Mouse (Mus musculus) kidney, postnatal 14 days (tissue): ENCODE results near the gene Nfrkb.

Experiments
- DNase-seq: peaks from one replicate; pipeline ENCODE4 v3.0.0; 2022; ENCODE audit warnings: mixed read lengths

Nfrkb gene

GRCm38 (mm10) chr9:31385947-31386354 is at the start of gene Nfrkb:
Gene Nfrkb (plus strand): TSS chr9:31386192.
- peak; percentile 97 for DNase-seq

GRCm38 (mm10) chr9:31344289-31344831 is 41.6 kb upstream of the Nfrkb start:
- DNase-seq, result no peak

GRCm38 (mm10) chr9:31346575-31347080 is 39.4 kb upstream of the Nfrkb start:
- DNase-seq, result peak; percentile 27

- no peak for DNase-seq
Measured at GRCm38 (mm10) chr9:31348458-31348857, 37.5 kb upstream of the Nfrkb start.

GRCm38 (mm10) chr9:31348915-31349314 is 37.1 kb upstream of the Nfrkb start:
- peak; percentile 79 for DNase-seq

GRCm38 (mm10) chr9:31352716-31353115 is 33.3 kb upstream of the Nfrkb start:
- no peak for DNase-seq

- DNase-seq, result no peak
Measured at GRCm38 (mm10) chr9:31353518-31353917, 32.5 kb upstream of the Nfrkb start.

GRCm38 (mm10) chr9:31354051-31354450 is 31.9 kb upstream of the Nfrkb start:
- DNase-seq, result no peak

GRCm38 (mm10) chr9:31363698-31364609 is 22.0 kb upstream of the Nfrkb start:
- no peak for DNase-seq

GRCm38 (mm10) chr9:31365086-31365485 is 20.9 kb upstream of the Nfrkb start:
- DNase-seq, result peak; percentile 54

GRCm38 (mm10) chr9:31371740-31372139 is 14.3 kb upstream of the Nfrkb start:
- DNase-seq, result no peak

- DNase-seq, result no peak
Measured at GRCm38 (mm10) chr9:31376661-31377060, 9.3 kb upstream of the Nfrkb start.

- no peak for DNase-seq
Measured at GRCm38 (mm10) chr9:31384786-31385499, 1.0 kb upstream of the Nfrkb start.

GRCm38 (mm10) chr9:31385500-31385869 is 507 bp upstream of the Nfrkb start:
- peak; percentile 15 for DNase-seq

- no peak for DNase-seq
Measured at GRCm38 (mm10) chr9:31386368-31387180, 582 bp downstream of the Nfrkb start.

GRCm38 (mm10) chr9:31387206-31387605 is 1.2 kb downstream of the Nfrkb start:
- no peak for DNase-seq

- DNase-seq, result peak; percentile 67
Measured at GRCm38 (mm10) chr9:31400441-31400840, 14.4 kb downstream of the Nfrkb start.

GRCm38 (mm10) chr9:31404311-31404710 is 18.3 kb downstream of the Nfrkb start:
- no peak for DNase-seq

- DNase-seq, result peak; percentile 48
Measured at GRCm38 (mm10) chr9:31405217-31405616, 19.2 kb downstream of the Nfrkb start.

- DNase-seq, result no peak
Measured at GRCm38 (mm10) chr9:31412165-31412564, 26.2 kb downstream of the Nfrkb start.

- no peak for DNase-seq
Measured at GRCm38 (mm10) chr9:31418821-31419220, 32.8 kb downstream of the Nfrkb start.

GRCm38 (mm10) chr9:31422143-31422542 is 36.2 kb downstream of the Nfrkb start:
- DNase-seq, result no peak

- DNase-seq, result no peak
Measured at GRCm38 (mm10) chr9:31428971-31429370, 43.0 kb downstream of the Nfrkb start.
